Mouse (Mus musculus) G1E (cell line): ENCODE measurements around the gene Ubxn10.

Experiments
- CTCF ChIP-seq: IDR thresholded peaks from 2 replicates; pipeline ENCODE4 v1.5.1; 2012; ENCODE audit warnings: low read depth, low read length, inconsistent platforms, mixed read lengths
- GATA2 ChIP-seq: IDR thresholded peaks from 2 replicates; pipeline ENCODE4 v1.6.1; 2012; ENCODE audit warnings: low read depth, low read length, inconsistent platforms, borderline replicate concordance

DNA sequence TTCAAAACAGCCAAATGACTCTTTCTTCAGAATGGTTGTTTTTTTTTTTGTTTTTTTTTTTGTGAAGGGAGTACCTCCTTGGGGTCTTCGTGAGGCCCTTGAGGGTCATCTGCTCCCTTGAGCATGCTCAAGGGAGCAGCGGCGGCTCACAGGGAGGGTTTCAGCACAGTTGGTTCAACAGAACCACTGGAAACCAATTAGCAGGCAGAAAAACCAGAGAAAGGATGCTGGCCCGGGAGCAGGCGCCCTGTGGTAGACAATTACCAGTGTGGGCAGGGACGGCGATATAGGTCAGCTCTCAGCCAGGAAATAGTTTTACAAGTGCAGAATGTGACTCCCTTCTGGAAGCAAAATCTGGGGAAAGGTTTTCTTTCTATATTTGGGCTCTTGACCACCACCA is 33.4 kb downstream of the Ubxn10 start:
- no peak for TF ChIP-seq CTCF
- TF ChIP-seq GATA2 = no peak
